Mouse (Mus musculus): ENCODE measurements around the gene Alg2. TPM values are rescaled to one million over a fixed set of nuclear protein-coding genes. Genes with fewer than 3 reads are reported as not detected.
A peak's percentile ranks its signal among the peaks of the same experiment; 100 is the strongest.

Gene Alg2
- polyA plus RNA-seq, 1 experiment from 2014 or later = 22.2 TPM

GRCm38 (mm10) chr4:47449116-47449515 lies 25.0 kb downstream of the Alg2 start:
- Histone ChIP-seq H3K9ac (no peak overlapping the region), H3K4me2 (no peak overlapping the region), H3K27ac (no peak overlapping the region), H3K27me3 (0 out of 2 replicates have a peak, but pooled peaks cover 3% of the 10 kb centered on the region), H3K36me3 (no peaks in the 10 kb centered on the region), H3K4me3 (no peak overlapping the region), H3K4me1 (replicated peaks) (no peaks in the 10 kb centered on the region), H3K9me3 (replicated peaks) (no peaks in the 10 kb centered on the region)
- ATAC-seq (replicated peaks; ENCODE audit: insufficient number of reproducible peaks, insufficient read depth, low FRiP score, low read depth) = no peak
- WGBS = 48% methylated on average over 5 of the region's 5 CpGs

- Histone ChIP-seq H3K27ac (no peak overlapping the region), H3K9ac (no peak overlapping the region), H3K4me3 (no peak overlapping the region), H3K36me3 (no peaks in the 10 kb centered on the region), H3K27me3 (0 out of 2 replicates have a peak, but pooled peaks cover 3% of the 10 kb centered on the region), H3K4me2 (no peak overlapping the region), H3K4me1 (replicated peaks) (no peaks in the 10 kb centered on the region), H3K9me3 (replicated peaks) (no peaks in the 10 kb centered on the region)
- 82% methylated on average over 3 of the region's 3 CpGs for WGBS
- no peak for ATAC-seq (replicated peaks; ENCODE audit: insufficient number of reproducible peaks, insufficient read depth, low FRiP score, low read depth)
These were observed 25.6 kb downstream of the Alg2 start for GRCm38 (mm10) chr4:47448526-47448925.

- Histone ChIP-seq H3K9me3 (replicated peaks) (no peaks in the 10 kb centered on the region), H3K4me3 (no peak overlapping the region), H3K27me3 (no peaks in the 10 kb centered on the region), H3K4me1 (replicated peaks) (peaks cover 6% of the 10 kb centered on the region; the same call in 1 of the 2 replicates), H3K9ac (no peak overlapping the region), H3K27ac (no peak overlapping the region), H3K36me3 (no peaks in the 10 kb centered on the region), H3K4me2 (no peak overlapping the region)
- 89% methylated on average over 11 of the region's 11 CpGs for WGBS
- ATAC-seq (replicated peaks; ENCODE audit: insufficient number of reproducible peaks, insufficient read depth, low FRiP score, low read depth) = no peak
These were observed 33.2 kb downstream of the Alg2 start for GRCm38 (mm10) chr4:47440951-47441350.

GRCm38 (mm10) chr4:47438956-47439355 lies 35.2 kb downstream of the Alg2 start:
- H3K27ac ChIP-seq = no peak overlapping the region
- 78% methylated on average over 6 of the region's 6 CpGs for WGBS
- H3K27me3 ChIP-seq = no peaks in the 10 kb centered on the region
- H3K9me3 ChIP-seq (replicated peaks) = no peaks in the 10 kb centered on the region
- H3K4me2 ChIP-seq = no peak overlapping the region
- no peak overlapping the region for H3K4me3 ChIP-seq
- no peak for ATAC-seq (replicated peaks; ENCODE audit: insufficient number of reproducible peaks, insufficient read depth, low FRiP score, low read depth)
- H3K4me1 ChIP-seq (replicated peaks) = peaks cover 6% of the 10 kb centered on the region; the same call in 1 of the 2 replicates
- H3K9ac ChIP-seq = no peak overlapping the region
- H3K36me3 ChIP-seq = no peaks in the 10 kb centered on the region

- peak; percentile 73 for ATAC-seq (replicated peaks; ENCODE audit: insufficient number of reproducible peaks, insufficient read depth, low FRiP score, low read depth)
- under 1% methylated on average over 33 of the region's 33 CpGs for WGBS
- H3K27ac ChIP-seq = peak overlapping the region; percentile 77
- H3K36me3 ChIP-seq = no peaks in the 10 kb centered on the region
- no peaks in the 10 kb centered on the region for H3K9me3 ChIP-seq (replicated peaks)
- H3K4me3 ChIP-seq = peak overlapping the region; percentile 59
- H3K27me3 ChIP-seq = no peaks in the 10 kb centered on the region
- H3K4me1 ChIP-seq (replicated peaks) = peaks cover 6% of the 10 kb centered on the region; the same call in 1 of the 2 replicates
- peak overlapping the region; percentile 95 for H3K4me2 ChIP-seq
- H3K9ac ChIP-seq = peak overlapping the region; percentile 67
These were observed 36.5 kb downstream of the Alg2 start for GRCm38 (mm10) chr4:47437365-47438340.

- WGBS = 51% methylated on average over 28 of the region's 28 CpGs
- no peak overlapping the region for H3K4me3 ChIP-seq
- peak overlapping the region; percentile 16; the same call in 1 of the 2 replicates for H3K4me2 ChIP-seq
These were observed 38.4 kb downstream of the Alg2 start for GRCm38 (mm10) chr4:47435566-47436360.

GRCm38 (mm10) chr4:47435131-47435530 lies 39.0 kb downstream of the Alg2 start:
- no peaks in the 10 kb centered on the region for H3K36me3 ChIP-seq
- no peak overlapping the region for H3K4me2 ChIP-seq
- no peaks in the 10 kb centered on the region for H3K9me3 ChIP-seq (replicated peaks)
- H3K9ac ChIP-seq = no peak overlapping the region
- 70% methylated on average over 12 of the region's 12 CpGs for WGBS
- peaks cover 6% of the 10 kb centered on the region; the same call in 1 of the 2 replicates for H3K4me1 ChIP-seq (replicated peaks)
- H3K4me3 ChIP-seq = no peak overlapping the region
- no peaks in the 10 kb centered on the region for H3K27me3 ChIP-seq
- ATAC-seq (replicated peaks; ENCODE audit: insufficient number of reproducible peaks, insufficient read depth, low FRiP score, low read depth) = no peak
- no peak overlapping the region for H3K27ac ChIP-seq

More at GRCm38 (mm10) chr4:47435566-47436360, 38.4 kb downstream of the Alg2 start:
- H3K27ac ChIP-seq = no peak overlapping the region
- no peaks in the 10 kb centered on the region for H3K9me3 ChIP-seq (replicated peaks)
- H3K27me3 ChIP-seq = no peaks in the 10 kb centered on the region
- H3K4me1 ChIP-seq (replicated peaks) = peaks cover 6% of the 10 kb centered on the region; the same call in 1 of the 2 replicates
- no peak for ATAC-seq (replicated peaks; ENCODE audit: insufficient number of reproducible peaks, insufficient read depth, low FRiP score, low read depth)
- no peaks in the 10 kb centered on the region for H3K36me3 ChIP-seq
- no peak overlapping the region for H3K9ac ChIP-seq

- no peak overlapping the region for H3K9ac ChIP-seq
- H3K36me3 ChIP-seq = no peaks in the 10 kb centered on the region
- no peaks in the 10 kb centered on the region for H3K9me3 ChIP-seq (replicated peaks)
- H3K4me3 ChIP-seq = no peak overlapping the region
- H3K27ac ChIP-seq = no peak overlapping the region
- H3K27me3 ChIP-seq = no peaks in the 10 kb centered on the region
- 95% methylated on average over 7 of the region's 7 CpGs for WGBS
- ATAC-seq (replicated peaks; ENCODE audit: insufficient number of reproducible peaks, insufficient read depth, low FRiP score, low read depth) = no peak
- no peak overlapping the region for H3K4me2 ChIP-seq
- peaks cover 6% of the 10 kb centered on the region; the same call in 1 of the 2 replicates for H3K4me1 ChIP-seq (replicated peaks)
These were observed 41.4 kb downstream of the Alg2 start for GRCm38 (mm10) chr4:47432766-47433165.

GRCm38 (mm10) chr4:47431081-47431480 lies 43.1 kb downstream of the Alg2 start:
- ATAC-seq (replicated peaks; ENCODE audit: insufficient number of reproducible peaks, insufficient read depth, low FRiP score, low read depth) = no peak
- 85% methylated on average over 5 of the region's 5 CpGs for WGBS
- no peaks in the 10 kb centered on the region for H3K36me3 ChIP-seq
- no peaks in the 10 kb centered on the region for H3K9me3 ChIP-seq (replicated peaks)
- H3K27ac ChIP-seq = no peak overlapping the region
- H3K4me1 ChIP-seq (replicated peaks) = no peaks in the 10 kb centered on the region
- H3K4me3 ChIP-seq = no peak overlapping the region
- no peak overlapping the region for H3K9ac ChIP-seq
- H3K27me3 ChIP-seq = no peaks in the 10 kb centered on the region
- H3K4me2 ChIP-seq = no peak overlapping the region

GRCm38 (mm10) chr4:47430557-47430956 lies 43.6 kb downstream of the Alg2 start:
- ATAC-seq (replicated peaks; ENCODE audit: insufficient number of reproducible peaks, insufficient read depth, low FRiP score, low read depth) = no peak
- no peak overlapping the region for H3K4me2 ChIP-seq
- no peaks in the 10 kb centered on the region for H3K27me3 ChIP-seq
- H3K9ac ChIP-seq = no peak overlapping the region
- H3K27ac ChIP-seq = no peak overlapping the region
- no peak overlapping the region for H3K4me3 ChIP-seq
- WGBS = 46% methylated on average over 6 of the region's 6 CpGs
- no peaks in the 10 kb centered on the region for H3K4me1 ChIP-seq (replicated peaks)
- no peaks in the 10 kb centered on the region for H3K9me3 ChIP-seq (replicated peaks)
- H3K36me3 ChIP-seq = no peaks in the 10 kb centered on the region

GRCm38 (mm10) chr4:47427606-47428005 lies 46.5 kb downstream of the Alg2 start:
- no peak overlapping the region for H3K4me3 ChIP-seq
- no peak for ATAC-seq (replicated peaks; ENCODE audit: insufficient number of reproducible peaks, insufficient read depth, low FRiP score, low read depth)
- no peak overlapping the region for H3K4me2 ChIP-seq
- 69% methylated on average over 3 of the region's 3 CpGs for WGBS
- H3K9ac ChIP-seq = no peak overlapping the region
- H3K4me1 ChIP-seq (replicated peaks) = no peaks in the 10 kb centered on the region
- no peaks in the 10 kb centered on the region for H3K36me3 ChIP-seq
- no peaks in the 10 kb centered on the region for H3K27me3 ChIP-seq
- no peak overlapping the region for H3K27ac ChIP-seq
- H3K9me3 ChIP-seq (replicated peaks) = no peaks in the 10 kb centered on the region

Data from heart, embryonic 15.5 days (tissue).